Mouse (Mus musculus) midbrain, embryonic 15.5 days (tissue): ENCODE results near the gene Otof. TPM values are rescaled to one million over a fixed set of nuclear protein-coding genes. Genes with fewer than 3 reads are reported as not detected.
A peak's percentile ranks its signal among the peaks of the same experiment; 100 is the strongest.

Experiments used
- ATAC-seq: fragments of 200-750 bp; cut with Nextera tagmentation; replicated peaks from 2 replicates; pipeline ENCODE4 v1.8.0; 2017; ENCODE audit warnings: moderate TSS enrichment
- H3K27ac ChIP-seq: fragments of 300-500 bp; sonication (generic); 2 replicates; pipeline ENCODE4 v1.5.1; 2015; ENCODE audit warnings: mild to moderate bottlenecking, inconsistent platforms
- H3K27me3 ChIP-seq: fragments of 300-500 bp; sonication (generic); replicated peaks from 2 replicates; pipeline ENCODE4 v1.6.1; 2015; ENCODE audit warnings: inconsistent platforms
- H3K36me3 ChIP-seq: fragments of 300-500 bp; sonication (generic); replicated peaks from 2 replicates; pipeline ENCODE4 v1.6.1; 2015; ENCODE audit warnings: inconsistent platforms
- H3K4me1 ChIP-seq: fragments of 300-500 bp; sonication (generic); 2 replicates; pipeline ENCODE4 v1.6.1; 2015; ENCODE audit warnings: inconsistent platforms
- H3K4me2 ChIP-seq: fragments of 300-500 bp; sonication (generic); 2 replicates; pipeline ENCODE4 v1.6.1; 2015; ENCODE audit warnings: inconsistent platforms, mild to moderate bottlenecking, moderate library complexity
- H3K4me3 ChIP-seq: fragments of 300-500 bp; sonication (generic); 2 replicates; pipeline ENCODE4 v1.5.1; 2015; ENCODE audit warnings: mild to moderate bottlenecking, inconsistent platforms
- H3K9ac ChIP-seq: fragments of 300-500 bp; sonication (generic); 2 replicates; pipeline ENCODE4 v1.6.1; 2015; ENCODE audit warnings: mild to moderate bottlenecking, inconsistent platforms
- H3K9me3 ChIP-seq: fragments of 300-500 bp; sonication (generic); 2 replicates; pipeline ENCODE4 v1.6.1; 2016; ENCODE audit warnings: inconsistent platforms
- WGBS: fragments of 180-500 bp; shearing (Covaris S2); methylation state at CpG from one replicate; pipeline ENCODE4 v1.1.7; 2015; ENCODE audit warnings: mixed read lengths; 5-methylcytosine and 5-hydroxymethylcytosine counted together
- polyA plus RNA-seq: library from polyadenylated mRNA; unstranded; fragments of >200 nt; fragmentation: Nextera tagmentation; extraction: Ambion mirVana; gene quantifications from 2 replicates; pipeline ENCODE4 v1.2.1, GENCODE M21; 2015

The Otof gene
- polyA plus RNA-seq, 1 experiment from 2014 or later, result 4.0 TPM

DNA sequence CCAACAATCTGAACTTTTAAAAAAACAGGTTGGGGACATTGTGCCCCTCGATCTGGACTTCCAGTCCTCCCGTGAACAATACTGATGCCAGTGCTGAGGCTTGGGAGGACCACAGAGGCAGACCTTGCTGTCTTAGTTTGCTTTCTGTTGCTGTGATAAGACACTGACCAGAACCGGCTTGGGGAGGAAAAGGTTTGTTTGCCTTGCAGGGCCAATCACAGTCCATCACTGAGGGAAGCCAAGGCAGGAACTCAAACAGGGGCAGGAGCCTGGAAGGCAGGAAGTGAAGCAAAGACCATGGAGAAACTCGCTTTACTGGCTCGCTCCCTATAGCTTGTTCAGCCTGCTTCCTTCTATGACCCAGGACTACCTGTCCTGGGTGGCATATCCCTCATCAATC, 10.4 kb upstream of the Otof start:
- ATAC-seq, result no peak
- Histone ChIP-seq H3K27ac (no peak overlapping the region), H3K9ac (no peak overlapping the region), H3K4me1 (0 out of 2 replicates have a peak, but pooled peaks cover 3% of the 10 kb centered on the region), H3K9me3 (no peaks in the 10 kb centered on the region), H3K36me3 (no peaks in the 10 kb centered on the region), H3K4me2 (no peak overlapping the region), H3K27me3 (0 out of 2 replicates have a peak, but pooled peaks cover 1% of the 10 kb centered on the region), H3K4me3 (no peak overlapping the region)
- WGBS, result 74% methylated on average over 5 of the region's 5 CpGs

DNA sequence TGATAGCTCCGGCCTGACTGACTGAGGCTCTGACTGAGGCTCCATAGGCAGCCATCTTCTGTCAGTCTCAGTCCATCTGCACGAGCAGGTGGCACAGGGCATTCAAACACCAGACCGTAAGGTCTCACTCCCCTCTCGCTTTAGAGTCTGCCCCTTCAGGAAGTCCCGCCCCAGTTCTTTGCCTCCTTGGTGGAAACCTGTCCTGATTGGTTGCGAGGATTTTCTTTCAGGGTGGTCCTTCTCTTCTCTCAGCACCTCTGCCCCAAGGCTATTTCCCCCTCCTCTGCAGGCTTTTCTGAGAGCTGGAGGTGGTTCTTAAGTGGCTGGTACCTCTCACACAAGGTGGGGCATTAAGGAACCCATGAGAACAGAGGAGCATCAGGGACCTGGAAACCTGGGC, 8.7 kb upstream of the Otof start:
- Histone ChIP-seq H3K36me3 (no peaks in the 10 kb centered on the region), H3K27me3 (0 out of 2 replicates have a peak, but pooled peaks cover 5% of the 10 kb centered on the region), H3K4me2 (no peak overlapping the region), H3K9ac (no peak overlapping the region), H3K4me3 (no peak overlapping the region), H3K4me1 (peaks cover 15% of the 10 kb centered on the region), H3K9me3 (no peaks in the 10 kb centered on the region), H3K27ac (no peak overlapping the region)
- ATAC-seq, result no peak
- 63% methylated on average over 6 of the region's 6 CpGs for WGBS

DNA sequence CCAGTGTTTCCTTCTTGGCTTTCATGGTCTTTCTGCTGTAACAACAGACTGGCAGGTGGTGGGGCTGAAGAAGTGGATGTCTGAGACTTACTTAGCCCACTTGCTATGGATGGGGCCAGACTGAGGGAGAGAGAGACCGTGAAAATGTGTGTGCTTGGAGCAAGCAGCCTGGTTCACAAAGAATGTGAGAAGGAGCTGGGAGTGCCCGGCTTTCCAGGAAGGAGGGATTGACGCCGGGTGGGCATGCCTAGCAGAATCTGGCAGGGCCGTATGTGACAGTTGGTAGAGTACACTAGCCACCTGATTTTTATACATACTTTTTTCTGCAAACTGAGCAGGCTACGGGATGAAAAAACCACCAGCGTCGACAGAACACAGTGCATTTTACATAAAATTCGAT, 4.6 kb upstream of the Otof start:
- no peak for ATAC-seq
- H3K4me3 ChIP-seq, result peak overlapping the region; percentile 32
- no peaks in the 10 kb centered on the region for H3K9me3 ChIP-seq
- H3K27me3 ChIP-seq, result peaks cover 10% of the 10 kb centered on the region; the same call in 1 of the 2 replicates
- H3K4me2 ChIP-seq, result peak overlapping the region; percentile 59
- H3K36me3 ChIP-seq, result no peaks in the 10 kb centered on the region
- WGBS, result 32% methylated on average over 9 of the region's 9 CpGs
- H3K4me1 ChIP-seq, result peaks cover 26% of the 10 kb centered on the region
- H3K9ac ChIP-seq, result 0 out of 2 replicates have a peak overlapping the region, but pooled peaks have one; percentile 12
- H3K27ac ChIP-seq, result no peak overlapping the region

DNA sequence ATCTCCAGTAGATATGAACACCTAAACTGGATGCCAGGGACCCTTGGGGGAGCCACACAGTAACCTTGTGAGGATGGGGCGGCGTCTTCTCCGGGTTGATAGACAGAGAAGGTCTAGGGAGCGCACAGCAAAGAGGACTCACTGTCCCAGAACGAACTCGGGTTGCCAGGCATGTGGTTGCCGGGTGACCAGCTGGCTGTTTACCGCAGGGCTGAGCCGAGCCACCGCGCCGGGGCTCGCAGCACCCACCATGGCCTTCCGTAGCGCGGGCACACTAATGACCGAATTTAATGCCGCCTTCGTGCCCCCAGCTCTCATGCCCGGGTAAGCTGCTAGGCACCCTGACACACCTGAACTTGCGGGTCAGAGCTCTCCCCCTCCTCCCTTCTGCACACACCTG, 4.1 kb upstream of the Otof start, which contains the start of gene 1700001C02Rik:
TSS of gene 1700001C02Rik (plus strand) at position 187 of the 400 bp plus-strand sequence.
- Histone ChIP-seq H3K9me3 (no peaks in the 10 kb centered on the region), H3K4me1 (peaks cover 28% of the 10 kb centered on the region), H3K4me2 (peak within 1 kb of the TSS; percentile 59), H3K36me3 (no peaks in the 10 kb centered on the region), H3K9ac (0 out of 2 replicates have a peak within 1 kb of the TSS, but pooled peaks have one; percentile 12), H3K4me3 (peak within 1 kb of the TSS; percentile 32), H3K27me3 (peaks cover 10% of the 10 kb centered on the region; the same call in 1 of the 2 replicates), H3K27ac (no peak within 1 kb of the TSS)
- WGBS, result 12% methylated on average over 21 of the region's 21 CpGs
- no peak for ATAC-seq

DNA sequence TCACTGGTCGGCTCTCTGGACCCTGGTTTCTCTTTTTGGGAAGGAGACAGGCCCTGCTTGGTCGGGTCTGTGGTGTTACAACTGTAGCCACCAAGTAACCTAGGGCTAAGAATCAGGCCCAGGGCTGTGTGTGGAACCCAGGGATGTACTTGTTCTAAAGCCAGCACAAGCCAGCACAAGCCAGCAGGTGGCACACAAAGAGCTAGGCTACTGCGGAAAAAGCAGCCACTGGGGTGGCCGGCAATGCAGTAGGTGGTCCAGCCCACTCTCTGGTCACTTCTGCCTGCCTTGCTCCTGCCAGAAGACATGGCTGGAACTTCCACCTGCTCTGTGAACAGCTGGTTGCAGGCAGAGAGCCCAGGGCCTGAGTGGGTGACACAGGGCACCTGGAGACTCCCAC, 1.6 kb downstream of the Otof start:
- H3K4me2 ChIP-seq, result no peak overlapping the region

DNA sequence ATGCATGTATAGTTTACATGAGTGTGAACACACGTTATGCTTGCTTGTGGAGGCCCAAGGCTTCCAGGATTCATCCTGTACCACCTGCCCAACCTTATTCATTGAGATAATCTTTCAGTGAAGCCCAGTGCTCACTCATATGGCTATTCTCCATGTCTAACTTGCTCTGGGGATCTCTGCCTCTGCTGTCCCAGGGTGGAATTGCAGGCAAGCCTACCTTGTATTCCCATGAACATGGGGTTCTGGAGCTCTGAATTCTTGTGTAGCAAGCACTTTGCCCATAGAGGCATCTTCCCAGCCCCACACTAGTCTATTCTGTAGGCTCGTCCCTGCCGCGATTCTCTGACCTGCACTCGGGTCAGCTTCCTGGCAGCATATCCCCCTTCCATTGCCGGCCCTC, 5.7 kb downstream of the Otof start:
- H3K27me3 ChIP-seq, result no peaks in the 10 kb centered on the region
- 66% methylated on average over 6 of the region's 6 CpGs for WGBS
- no peaks in the 10 kb centered on the region for H3K36me3 ChIP-seq
- no peak for ATAC-seq
- no peak overlapping the region for H3K4me2 ChIP-seq
- H3K4me3 ChIP-seq, result no peak overlapping the region
- H3K9ac ChIP-seq, result no peak overlapping the region
- no peaks in the 10 kb centered on the region for H3K9me3 ChIP-seq
- H3K27ac ChIP-seq, result no peak overlapping the region
- H3K4me1 ChIP-seq, result peaks cover 13% of the 10 kb centered on the region; the same call in 1 of the 2 replicates

More for the DNA sequence above, 1.6 kb downstream of the Otof start:
- H3K4me1 ChIP-seq, result peaks cover 25% of the 10 kb centered on the region
- ATAC-seq, result no peak
- no peak overlapping the region for H3K27ac ChIP-seq
- no peak overlapping the region for H3K9ac ChIP-seq
- H3K27me3 ChIP-seq, result peaks cover 5% of the 10 kb centered on the region; the same call in 1 of the 2 replicates
- H3K9me3 ChIP-seq, result no peaks in the 10 kb centered on the region
- H3K4me3 ChIP-seq, result no peak overlapping the region
- no peaks in the 10 kb centered on the region for H3K36me3 ChIP-seq
- 46% methylated on average over 4 of the region's 4 CpGs for WGBS

DNA sequence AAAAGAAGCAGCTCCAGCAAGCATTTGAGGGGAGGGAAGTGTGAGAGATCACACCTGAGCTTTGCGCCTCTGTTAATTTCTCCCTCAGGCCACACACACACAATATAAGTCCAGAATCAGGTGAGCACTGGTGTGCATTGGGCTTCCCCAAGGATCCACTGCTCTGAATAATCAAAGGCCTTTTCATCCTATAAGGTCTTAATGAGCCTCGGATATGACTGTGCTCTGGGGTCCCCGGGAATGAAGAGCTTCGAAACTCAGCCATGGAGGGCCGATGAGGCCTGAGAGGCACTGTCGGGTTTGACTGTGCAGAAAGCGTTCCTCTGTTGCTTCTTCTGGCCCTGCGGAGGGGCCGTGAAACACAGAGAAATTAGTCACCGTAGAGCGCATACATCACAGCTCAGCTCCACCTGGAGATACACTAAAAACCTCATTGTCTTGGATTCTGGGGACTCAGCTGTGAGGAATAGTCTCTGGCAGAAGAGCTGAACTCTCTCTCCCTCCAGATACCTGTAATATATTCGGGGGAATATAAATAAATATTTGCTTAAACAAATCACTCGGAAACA, 17.3 kb downstream of the Otof start:
- 67% methylated on average over 13 of the region's 13 CpGs for WGBS
- no peaks in the 10 kb centered on the region for H3K36me3 ChIP-seq
- H3K27ac ChIP-seq, result peak overlapping the region; percentile 9; the same call in 1 of the 2 replicates
- H3K9me3 ChIP-seq, result no peaks in the 10 kb centered on the region
- no peak overlapping the region for H3K4me3 ChIP-seq
- no peaks in the 10 kb centered on the region for H3K27me3 ChIP-seq
- peak; percentile 11; the same call in 1 of the 2 replicates for ATAC-seq
- H3K9ac ChIP-seq, result no peak overlapping the region
- H3K4me1 ChIP-seq, result no peaks in the 10 kb centered on the region
- H3K4me2 ChIP-seq, result no peak overlapping the region

DNA sequence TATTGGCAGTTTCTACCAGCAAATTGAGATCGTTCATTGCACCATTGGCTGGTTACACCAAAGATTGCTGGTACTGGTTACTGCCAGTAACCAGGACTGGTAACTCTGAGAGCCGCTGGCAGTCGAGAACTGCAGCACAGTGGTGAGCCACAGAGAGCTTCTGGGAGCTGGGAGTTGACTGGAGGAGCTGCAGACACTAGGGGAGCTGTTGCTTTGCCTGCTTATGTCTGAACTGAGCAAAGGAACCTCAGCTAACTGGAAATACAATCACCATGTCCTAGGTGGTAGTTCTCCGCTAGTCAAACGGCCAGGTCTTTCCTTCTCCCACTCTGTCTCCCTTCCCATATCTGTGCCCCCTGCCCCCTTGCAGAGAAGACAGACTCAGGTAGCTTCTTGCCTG, 19.5 kb downstream of the Otof start:
- H3K27me3 ChIP-seq, result no peaks in the 10 kb centered on the region
- ATAC-seq, result no peak
- no peaks in the 10 kb centered on the region for H3K36me3 ChIP-seq
- no peak overlapping the region for H3K4me2 ChIP-seq
- H3K27ac ChIP-seq, result no peak overlapping the region
- WGBS, result 65% methylated on average over 5 of the region's 5 CpGs
- no peaks in the 10 kb centered on the region for H3K4me1 ChIP-seq
- no peak overlapping the region for H3K9ac ChIP-seq
- no peak overlapping the region for H3K4me3 ChIP-seq
- no peaks in the 10 kb centered on the region for H3K9me3 ChIP-seq

DNA sequence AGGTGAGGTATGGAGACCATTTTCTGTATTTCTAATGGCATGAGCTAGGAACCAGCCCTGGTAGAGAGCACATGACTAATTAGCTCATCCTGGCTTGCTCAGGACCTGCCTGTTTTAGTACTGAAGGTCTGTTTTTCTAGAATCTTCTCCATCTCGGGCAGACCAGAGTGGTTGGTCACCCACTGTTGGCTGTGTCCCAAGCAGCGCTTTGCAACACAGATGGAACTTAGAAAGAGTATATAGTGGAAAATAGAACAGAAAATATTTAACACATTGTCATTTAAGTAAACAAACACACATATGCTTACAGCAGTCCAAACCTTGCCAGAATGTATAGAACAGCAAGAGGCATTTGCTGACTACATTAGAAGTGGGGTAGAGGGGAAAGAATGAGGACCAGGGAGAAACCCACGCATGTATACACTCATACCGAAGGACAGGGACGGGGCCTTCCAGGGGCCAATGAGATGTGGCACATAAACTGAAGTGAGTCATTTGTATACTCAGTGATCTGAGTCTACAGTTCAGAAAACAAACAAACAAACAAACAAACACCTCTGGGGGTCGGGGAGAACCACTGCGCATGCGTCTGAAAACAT, 21.3 kb downstream of the Otof start:
- 95% methylated on average over 8 of the region's 8 CpGs for WGBS
- no peaks in the 10 kb centered on the region for H3K27me3 ChIP-seq

DNA sequence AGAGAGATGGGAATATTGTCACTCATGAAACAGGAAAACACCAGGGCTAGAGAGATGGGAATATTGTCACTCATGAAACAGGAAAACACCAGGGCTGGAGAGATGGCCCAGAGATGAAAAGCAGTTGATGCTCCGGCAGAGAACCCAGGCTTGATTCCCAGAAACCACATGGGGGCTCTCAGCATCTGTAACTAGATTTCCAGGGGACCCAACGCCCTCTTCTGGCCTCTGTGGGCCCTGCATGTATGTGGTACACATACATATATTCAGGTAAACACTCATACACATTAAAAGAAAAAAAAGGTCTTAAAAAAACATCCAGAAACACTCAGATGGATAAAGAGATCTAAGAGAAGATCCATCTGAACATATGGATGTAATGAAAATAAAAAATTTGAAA, 22.8 kb downstream of the Otof start:
- Histone ChIP-seq H3K9me3 (no peaks in the 10 kb centered on the region), H3K4me1 (no peaks in the 10 kb centered on the region), H3K27me3 (no peaks in the 10 kb centered on the region), H3K4me3 (no peak overlapping the region), H3K27ac (no peak overlapping the region), H3K4me2 (no peak overlapping the region), H3K36me3 (no peaks in the 10 kb centered on the region), H3K9ac (no peak overlapping the region)
- ATAC-seq, result no peak
- 49% methylated on average over 2 of the region's 2 CpGs for WGBS

More for the DNA sequence above, 21.3 kb downstream of the Otof start:
- Histone ChIP-seq H3K9me3 (no peaks in the 10 kb centered on the region), H3K27ac (no peak overlapping the region), H3K36me3 (no peaks in the 10 kb centered on the region), H3K4me3 (no peak overlapping the region), H3K4me2 (no peak overlapping the region), H3K4me1 (no peaks in the 10 kb centered on the region), H3K9ac (no peak overlapping the region)
- ATAC-seq, result no peak

DNA sequence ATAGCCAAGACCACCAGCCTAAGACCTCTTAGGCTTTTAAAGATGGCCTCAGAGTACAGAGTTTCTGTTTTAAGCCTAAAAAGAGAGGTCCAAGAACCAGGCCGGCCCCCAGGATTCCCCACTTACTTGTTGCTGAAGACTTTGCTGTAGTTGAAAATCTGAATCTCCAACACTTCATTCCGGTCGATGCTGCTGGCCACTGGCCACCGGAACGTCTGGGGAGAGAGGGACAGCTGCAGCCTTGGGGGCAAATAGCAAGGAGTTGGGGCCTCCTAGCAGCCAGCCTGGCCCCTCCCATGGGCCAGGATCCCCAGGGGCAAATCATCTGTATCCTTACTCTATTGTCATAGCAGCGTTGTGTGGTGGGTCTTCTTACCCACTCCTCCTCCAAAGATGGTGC, 34.3 kb downstream of the Otof start:
- Histone ChIP-seq H3K9me3 (no peaks in the 10 kb centered on the region), H3K4me3 (no peak overlapping the region), H3K27me3 (no peaks in the 10 kb centered on the region), H3K27ac (no peak overlapping the region), H3K4me2 (no peak overlapping the region), H3K9ac (no peak overlapping the region), H3K4me1 (0 out of 2 replicates have a peak, but pooled peaks cover 2% of the 10 kb centered on the region), H3K36me3 (no peaks in the 10 kb centered on the region)
- no peak for ATAC-seq
- 87% methylated on average over 6 of the region's 6 CpGs for WGBS

DNA sequence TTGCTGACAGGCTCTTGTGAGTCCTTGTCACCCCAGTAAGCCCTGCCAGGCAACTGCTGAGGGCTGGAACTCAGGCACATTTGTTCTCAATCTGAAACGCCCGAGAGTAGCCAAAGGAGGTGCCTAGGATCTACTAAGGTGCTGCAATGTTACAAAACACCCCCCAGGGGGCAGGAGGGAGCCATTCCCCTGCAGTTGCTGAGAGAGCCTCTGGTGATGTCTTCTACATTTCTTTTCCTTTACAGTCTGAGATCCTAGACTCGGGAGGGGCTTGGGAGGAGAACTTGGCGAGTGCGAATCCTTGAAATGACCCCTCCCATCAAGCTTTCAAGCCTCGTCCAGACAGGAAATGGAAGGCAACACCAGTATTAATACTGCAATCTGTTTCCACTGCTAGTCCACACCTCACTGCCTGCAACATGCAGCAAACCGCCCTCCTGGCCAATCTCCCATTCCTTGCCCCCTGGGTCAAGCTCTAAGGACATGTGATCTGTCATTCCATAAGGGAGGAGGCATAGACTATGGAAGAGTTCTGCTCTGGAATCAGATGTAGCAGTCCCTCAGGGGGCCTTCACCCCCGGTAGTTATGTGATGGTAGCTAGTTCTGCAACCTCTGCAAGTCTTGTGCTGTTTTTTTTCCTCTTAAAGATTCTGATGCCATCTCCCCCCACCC, 38.0 kb downstream of the Otof start:
- no peaks in the 10 kb centered on the region for H3K27me3 ChIP-seq
- 32% methylated on average over 8 of the region's 8 CpGs for WGBS
- 0 out of 2 replicates have a peak, but pooled peaks cover 2% of the 10 kb centered on the region for H3K4me1 ChIP-seq
- H3K9ac ChIP-seq, result no peak overlapping the region
- H3K4me2 ChIP-seq, result no peak overlapping the region
- H3K27ac ChIP-seq, result no peak overlapping the region
- no peaks in the 10 kb centered on the region for H3K9me3 ChIP-seq
- no peak for ATAC-seq
- no peak overlapping the region for H3K4me3 ChIP-seq
- no peaks in the 10 kb centered on the region for H3K36me3 ChIP-seq
